Mouse (Mus musculus) liver, embryonic 14.5 days (tissue): Measurements from ENCODE around the gene Tmem265. TPM values are rescaled to one million over a fixed set of nuclear protein-coding genes. Genes with fewer than 3 reads are reported as not detected.
A peak's percentile ranks its signal among the peaks of the same experiment; 100 is the strongest.

Experiments used
- ATAC-seq: fragments of 200-750 bp; cut with Nextera tagmentation; 2 replicates; pipeline ENCODE4 v1.8.0; 2017; ENCODE audit warnings: moderate number of reproducible peaks, mild to moderate bottlenecking, moderate library complexity; ENCODE audit not compliant: insufficient read depth
- DNase-seq, 3 experiments: peaks; one replicate each; pipeline ENCODE4 v3.0.0-alpha.2; 2012 to 2013; ENCODE audit warnings: low read depth in 3 of 3, low spot score in 3 of 3
- H3K27ac ChIP-seq: fragments of 300-500 bp; sonication (generic); 2 replicates; pipeline ENCODE4 v1.5.1; 2014; ENCODE audit warnings: moderate library complexity, mild to moderate bottlenecking, control low read depth, inconsistent platforms
- H3K27me3 ChIP-seq: fragments of 300-500 bp; sonication (generic); 2 replicates; pipeline ENCODE4 v1.6.1; 2014; ENCODE audit warnings: mild to moderate bottlenecking, low read length, moderate library complexity; ENCODE audit not compliant: control insufficient read depth, insufficient read depth
- H3K36me3 ChIP-seq: fragments of 300-500 bp; sonication (generic); replicated peaks from 2 replicates; pipeline ENCODE4 v1.6.1; 2014; ENCODE audit warnings: low read depth; ENCODE audit not compliant: control insufficient read depth, insufficient read depth
- H3K4me1 ChIP-seq, 2 experiments: fragments of 200-500 bp in 1 of 2; fragments of 300-500 bp in 1 of 2; sonication (generic) in 1 of 2; replicated peaks; 2 replicates each; pipeline ENCODE4 v1.6.1; 2012 to 2014; ENCODE audit warnings: antibody characterized with exemption in 1 of 2, inconsistent platforms in 1 of 2, low read length in 1 of 2; ENCODE audit not compliant: control insufficient read depth in 2 of 2, insufficient read depth in 2 of 2
- H3K4me2 ChIP-seq: fragments of 300-500 bp; sonication (generic); 2 replicates; pipeline ENCODE4 v1.6.1; 2014; ENCODE audit warnings: low read depth, mild to moderate bottlenecking, control low read depth, moderate library complexity
- H3K4me3 ChIP-seq, 2 experiments: fragments of 200-500 bp in 1 of 2; fragments of 300-500 bp in 1 of 2; sonication (generic) in 1 of 2; 2 replicates each; pipeline ENCODE4 v1.5.1; 2012 to 2014; ENCODE audit warnings: low read depth in 2 of 2, low read length in 2 of 2, mild to moderate bottlenecking in 2 of 2, control low read depth in 1 of 2, inconsistent platforms in 1 of 2, moderate library complexity in 1 of 2; ENCODE audit not compliant: insufficient read depth in 1 of 2
- H3K9ac ChIP-seq: fragments of 300-500 bp; sonication (generic); replicated peaks from 2 replicates; pipeline ENCODE4 v1.6.1; 2014; ENCODE audit warnings: mild to moderate bottlenecking, control low read depth, moderate library complexity
- H3K9me3 ChIP-seq: fragments of 300-500 bp; sonication (generic); 2 replicates; pipeline ENCODE4 v1.6.1; 2016; ENCODE audit warnings: low read length, mixed read lengths; ENCODE audit not compliant: control insufficient read depth
- CTCF ChIP-seq: IDR thresholded peaks from 2 replicates; pipeline ENCODE4 v1.5.1; 2016; ENCODE audit warnings: antibody characterized with exemption, low read depth, control low read depth
- EP300 ChIP-seq: IDR thresholded peaks from 2 replicates; pipeline ENCODE4 v1.6.1; 2016; ENCODE audit warnings: antibody characterized with exemption, low read depth
- WGBS: fragments of 180-500 bp; shearing (Covaris S2); extraction: QIAGEN DNeasy Blood & Tissue Kit; methylation state at CpG from one replicate; pipeline ENCODE4 v1.1.7; 2014; ENCODE audit not compliant: insufficient replicate concordance; 5-methylcytosine and 5-hydroxymethylcytosine counted together
- polyA plus RNA-seq, 2 experiments: library from polyadenylated mRNA; depleted of rRNA in 1 of 2; stranded (reverse) in 1 of 2; unstranded in 1 of 2; fragments of >200 nt; fragmentation: Nextera tagmentation in 1 of 2; extraction: Ambion mirVana in 1 of 2; gene quantifications; 2 replicates each; pipeline versions ENCODE4 v1.2.1 to v1.2.3; 2012 to 2014

The Tmem265 gene
- polyA plus RNA-seq, 2 experiments, result 1.0 to 1.7 TPM

- ATAC-seq, result no peak
- no peaks in the 10 kb centered on the region for H3K9me3 ChIP-seq
- H3K36me3 ChIP-seq, result peaks cover 72% of the 10 kb centered on the region
- DNase-seq, result no peak
- no peak overlapping the region for H3K4me2 ChIP-seq
- no peak overlapping the region for H3K4me3 ChIP-seq
- 94% methylated on average over 8 of the region's 8 CpGs for WGBS
- no peak overlapping the region for H3K9ac ChIP-seq
- no peak overlapping the region for H3K27ac ChIP-seq
- H3K27me3 ChIP-seq, result no peaks in the 10 kb centered on the region
- H3K4me1 ChIP-seq, result no peaks in the 10 kb centered on the region
- TF ChIP-seq CTCF (no peak), EP300 (no peak)
Observed at GRCm38 (mm10) chr7:127551558-127551957, 9.6 kb upstream of the Tmem265 start.

GRCm38 (mm10) chr7:127560580-127560979 is 610 bp upstream of the Tmem265 start:
- no peak overlapping the region for H3K27ac ChIP-seq
- DNase-seq, result no peak
- no peak overlapping the region for H3K4me2 ChIP-seq
- H3K9me3 ChIP-seq, result no peaks in the 10 kb centered on the region
- peaks cover 54% of the 10 kb centered on the region for H3K36me3 ChIP-seq
- no peaks in the 10 kb centered on the region for H3K27me3 ChIP-seq
- no peak overlapping the region for H3K9ac ChIP-seq
- TF ChIP-seq EP300 (no peak), CTCF (no peak)
- WGBS, result 87% methylated on average over 11 of the region's 11 CpGs
- H3K4me1 ChIP-seq, result no peaks in the 10 kb centered on the region
- H3K4me3 ChIP-seq, result no peak overlapping the region
- no peak for ATAC-seq

DNA sequence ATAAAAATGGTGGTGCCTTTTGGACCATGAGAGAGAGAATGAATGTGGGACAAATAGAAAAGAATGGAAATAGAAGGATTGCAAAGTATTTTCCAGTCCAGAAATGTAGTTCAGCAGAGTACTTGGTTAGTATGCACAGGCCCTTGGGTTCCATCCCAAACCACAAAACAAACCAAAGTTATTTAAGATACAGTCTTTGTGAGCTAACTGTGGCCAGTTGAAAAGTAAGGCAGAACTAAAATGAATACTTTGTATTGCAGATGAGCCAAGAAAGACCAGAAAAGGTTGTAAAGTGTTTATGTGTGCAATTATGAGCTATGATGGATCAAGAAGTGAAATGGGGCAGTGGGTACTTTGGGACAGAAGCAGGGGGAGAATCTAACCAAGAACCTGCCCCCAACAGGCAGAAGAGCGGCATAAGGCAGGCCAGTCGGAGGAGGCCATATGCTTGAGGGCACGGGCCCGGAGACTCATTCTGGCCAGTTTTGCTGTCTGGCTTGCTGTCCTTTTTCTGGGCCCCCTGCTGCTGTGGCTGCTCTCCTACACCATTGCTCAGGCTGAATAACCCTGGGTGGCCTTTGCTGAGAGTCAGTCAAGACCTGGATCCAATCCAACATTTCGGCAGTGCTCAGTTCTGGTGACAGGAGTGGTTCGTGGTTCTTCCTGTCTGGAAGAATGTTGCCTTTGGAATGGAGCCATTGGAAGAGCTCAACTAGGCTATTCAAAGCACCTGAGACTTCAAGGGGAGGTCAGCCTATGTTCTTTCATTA is 3.4 kb downstream of the Tmem265 start:
- Histone ChIP-seq H3K9ac (no peak overlapping the region), H3K27me3 (no peaks in the 10 kb centered on the region), H3K36me3 (peaks cover 37% of the 10 kb centered on the region), H3K27ac (no peak overlapping the region), H3K9me3 (no peaks in the 10 kb centered on the region), H3K4me3 (no peak overlapping the region), H3K4me2 (no peak overlapping the region), H3K4me1 (no peaks in the 10 kb centered on the region)
- DNase-seq, result no peak
- ATAC-seq, result no peak
- WGBS, result 85% methylated on average over 6 of the region's 6 CpGs
- TF ChIP-seq EP300 (no peak), CTCF (0 out of 2 replicates have a peak, but pooled peaks have one; percentile 14)

- H3K27ac ChIP-seq, result peak within 1 kb of the TSS; percentile 55
- peak within 1 kb of the TSS; percentile 90 to 92 for H3K4me3 ChIP-seq
- DNase-seq (peak; percentile 98 to 99 (median 98)), ATAC-seq (peak; percentile 98)
- no peaks in the 10 kb centered on the region for H3K36me3 ChIP-seq
- H3K4me1 ChIP-seq, result peaks cover 8 to 11% of the 10 kb centered on the region in 2 experiments
- no peak for TF ChIP-seq CTCF
- TF ChIP-seq EP300, result no peak
- no peaks in the 10 kb centered on the region for H3K9me3 ChIP-seq
- WGBS, result under 1% methylated on average over 17 of the region's 17 CpGs
- H3K27me3 ChIP-seq, result no peaks in the 10 kb centered on the region
- peak within 1 kb of the TSS; percentile 95 for H3K9ac ChIP-seq
- H3K4me2 ChIP-seq, result peak within 1 kb of the TSS; percentile 96
Observed at GRCm38 (mm10) chr7:127572895-127573471, 11.8 kb downstream of the Tmem265 start, which contains the start of gene Phkg2. Gene Phkg2, plus strand, starts transcription at chr7:127573340.

GRCm38 (mm10) chr7:127573503-127574008 is 12.4 kb downstream of the Tmem265 start:
- Histone ChIP-seq H3K4me1 (peaks cover 8 to 11% of the 10 kb centered on the region in 2 experiments), H3K9me3 (no peaks in the 10 kb centered on the region), H3K4me3 (peak overlapping the region; percentile 90 to 92), H3K27ac (peak overlapping the region; percentile 55), H3K9ac (peak overlapping the region; percentile 95), H3K4me2 (peak overlapping the region; percentile 96), H3K36me3 (no peaks in the 10 kb centered on the region), H3K27me3 (no peaks in the 10 kb centered on the region)
- WGBS, result under 1% methylated on average over 21 of the region's 28 CpGs
- no peak for DNase-seq
- TF ChIP-seq EP300 (no peak), CTCF (no peak)
- peak; percentile 33 for ATAC-seq
